Mouse (Mus musculus) left cerebral cortex, postnatal 10 days (tissue): ENCODE measurements around the gene Atp12a. TPM values are rescaled to one million over a fixed set of nuclear protein-coding genes. Genes with fewer than 3 reads are reported as not detected.

Source experiments
- DNase-seq, 2 experiments: peaks; one replicate each; pipeline ENCODE4 v3.0.0; 2021 to 2022; ENCODE audit warnings: low spot score in 2 of 2, mixed read lengths in 1 of 2; ENCODE audit errors: extremely low spot score in 1 of 2
- intact Hi-C: fragments of 180-260 bp; cut with DNase I; formaldehyde crosslinking; loops from one replicate; pipeline ENCODE4 v1.15.1; 2025
- total RNA-seq, 2 experiments: library from RNA; stranded (reverse); gene quantifications; 2 replicates each; pipeline ENCODE4 v1.2.3; 2021

Atp12a gene
- total RNA-seq, result under 1 TPM; 0.21 to 0.39 TPM

- intact Hi-C loops, result no loop called here
- no peak for DNase-seq
Measured at GRCm38 (mm10) chr14:56364711-56365237, at the start of gene Atp12a. Atp12a (plus strand) TSS chr14:56365068.

GRCm38 (mm10) chr14:56315519-56315918 lies 49.3 kb upstream of the Atp12a start:
- peak in 1 of 2 experiments; percentile 31 for DNase-seq
- intact Hi-C loops, result no loop called here

GRCm38 (mm10) chr14:56316333-56316732 lies 48.5 kb upstream of the Atp12a start:
- intact Hi-C loops, result no loop called here
- no peak for DNase-seq

- no peak for DNase-seq
- intact Hi-C loops, result no loop called here
Measured at GRCm38 (mm10) chr14:56322982-56323381, 41.9 kb upstream of the Atp12a start.

GRCm38 (mm10) chr14:56325038-56325437 lies 39.8 kb upstream of the Atp12a start:
- intact Hi-C loops, result no loop called here
- DNase-seq, result no peak

GRCm38 (mm10) chr14:56333700-56334099 lies 31.2 kb upstream of the Atp12a start:
- DNase-seq, result no peak
- intact Hi-C loops, result no loop called here

GRCm38 (mm10) chr14:56334437-56334836 lies 30.4 kb upstream of the Atp12a start:
- intact Hi-C loops, result no loop called here

GRCm38 (mm10) chr14:56336032-56336431 lies 28.8 kb upstream of the Atp12a start:
- DNase-seq, result no peak
- intact Hi-C loops, result no loop called here

More at GRCm38 (mm10) chr14:56334437-56334836, 30.4 kb upstream of the Atp12a start:
- no peak for DNase-seq

- intact Hi-C loops, result no loop called here
Measured at GRCm38 (mm10) chr14:56337075-56337474, 27.8 kb upstream of the Atp12a start.

GRCm38 (mm10) chr14:56337696-56338095 lies 27.2 kb upstream of the Atp12a start:
- intact Hi-C loops, result no loop called here
- DNase-seq, result no peak

More at GRCm38 (mm10) chr14:56337075-56337474, 27.8 kb upstream of the Atp12a start:
- DNase-seq, result no peak

GRCm38 (mm10) chr14:56338882-56339442 lies 25.9 kb upstream of the Atp12a start:
- intact Hi-C loops, result no loop called here
- no peak for DNase-seq

GRCm38 (mm10) chr14:56348704-56349103 lies 16.2 kb upstream of the Atp12a start:
- peak in 1 of 2 experiments; percentile 36 for DNase-seq
- intact Hi-C loops, result no loop called here

- DNase-seq, result no peak
- intact Hi-C loops, result no loop called here
Measured at GRCm38 (mm10) chr14:56349541-56349940, 15.3 kb upstream of the Atp12a start.

GRCm38 (mm10) chr14:56351959-56352660 lies 12.8 kb upstream of the Atp12a start:
- intact Hi-C loops, result no loop called here

GRCm38 (mm10) chr14:56354803-56355202 lies 10.1 kb upstream of the Atp12a start:
- DNase-seq, result no peak
- intact Hi-C loops, result no loop called here

More at GRCm38 (mm10) chr14:56351959-56352660, 12.8 kb upstream of the Atp12a start:
- DNase-seq, result no peak

- intact Hi-C loops, result no loop called here
- DNase-seq, result no peak
Measured at GRCm38 (mm10) chr14:56355396-56355795, 9.5 kb upstream of the Atp12a start.

- intact Hi-C loops, result no loop called here
- no peak for DNase-seq
Measured at GRCm38 (mm10) chr14:56356196-56356595, 8.7 kb upstream of the Atp12a start.

GRCm38 (mm10) chr14:56358422-56358821 lies 6.4 kb upstream of the Atp12a start:
- DNase-seq, result no peak
- intact Hi-C loops, result no loop called here

- intact Hi-C loops, result no loop called here
- DNase-seq, result no peak
Measured at GRCm38 (mm10) chr14:56359131-56359530, 5.7 kb upstream of the Atp12a start.

- intact Hi-C loops, result no loop called here
- no peak for DNase-seq
Measured at GRCm38 (mm10) chr14:56365292-56365691, 424 bp downstream of the Atp12a start.
